11 mouse cellular contexts compared by ENCODE assay signal in genomic region chr13:48996731-48997130, GRCm38 (mm10).
"Had no signal": no experiment of that assay in that cellular context is flagged by ENCODE, and none has a peak within 500 bp of the region (broad histone marks: within the 10 kb centered on the region; RNA-seq: fewer than 3 reads in every experiment).

No protein-coding gene starts in this region.

- DNase-seq: liver, postnatal 0 days; lung, adult 2 months; lung, postnatal 14 days; lung, postnatal 36 days; retina, postnatal 1 day; spleen, adult 18-20 months; thymus, adult 2 months; thymus, postnatal 25 days; thymus, postnatal 4 days had no signal

- ATAC-seq: liver, postnatal 0 days; midbrain, embryonic 13.5 days; midbrain, embryonic 15.5 days had no signal
